Comparison of ENCODE assay signal across 11 mouse cellular contexts in the genomic region with DNA sequence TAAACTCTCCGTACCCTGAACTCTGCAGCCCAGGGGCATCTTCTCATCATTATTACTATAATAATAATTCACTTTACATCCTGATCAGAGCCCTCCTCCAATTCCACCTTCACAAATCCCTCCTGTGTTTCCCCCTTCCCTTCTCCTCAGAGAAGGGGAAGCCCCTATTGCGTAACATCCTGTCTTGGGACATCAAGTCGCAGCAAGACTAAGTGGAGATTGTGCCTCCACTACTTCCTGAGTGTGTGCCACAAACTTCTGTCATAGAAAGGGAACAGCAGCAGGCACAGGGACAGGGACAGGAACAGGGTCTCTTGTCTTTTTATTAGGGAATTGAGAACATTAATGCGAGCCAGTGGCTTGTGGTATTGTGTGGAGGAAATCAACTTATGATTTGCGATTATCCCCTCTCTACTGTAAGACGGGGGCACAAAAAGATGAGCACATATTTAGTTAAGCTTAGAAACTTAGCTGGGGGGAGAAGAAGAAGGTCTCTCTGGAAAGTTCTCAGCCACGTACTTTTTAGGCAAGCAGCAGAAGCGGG. TPM values are rescaled to one million over a fixed set of nuclear protein-coding genes. Genes with fewer than 3 reads are reported as not detected.
A peak's percentile ranks its signal among the peaks of the same experiment; 100 is the strongest.
DNase-seq lines count a peak whose midpoint lies in the region; ATAC-seq and TF ChIP-seq lines count a peak whose summit lies in the region.
"Had no signal": no experiment of that assay in that cellular context is flagged by ENCODE, and none has a peak within 500 bp of the region (broad histone marks: within the 10 kb centered on the region; RNA-seq: fewer than 3 reads in every experiment).

No protein-coding gene starts in this region.

- no peaks in the 10 kb centered on the region for H3K36me3 ChIP-seq in heart, embryonic 11.5 days (ENCODE audit: control insufficient read depth, insufficient read depth, low read length)
- H3K36me3 ChIP-seq in C2C12 (ENCODE audit: control insufficient read depth, insufficient read depth): no peaks in the 10 kb centered on the region

- no peak overlapping the region for H3K9ac ChIP-seq in heart, embryonic 11.5 days (ENCODE audit: low read depth, low read length)

- H3ac ChIP-seq in C2C12 (ENCODE audit: control insufficient read depth, insufficient read length, low read depth): no peak overlapping the region

- ATAC-seq in heart, embryonic 11.5 days (replicated peaks; ENCODE audit: insufficient number of reproducible peaks, low FRiP score, low TSS enrichment): no peak
- peak; percentile 94 for ATAC-seq in common myeloid progenitor, adult 5-6 weeks (replicated peaks; ENCODE audit: low read depth, poor library complexity, severe bottlenecking)

- WGBS in heart, embryonic 11.5 days (ENCODE audit: insufficient replicate concordance): 76% methylated on average over 8 of the region's 8 CpGs

- no peaks in the 10 kb centered on the region for H3K79me2 ChIP-seq in C2C12 (ENCODE audit: control insufficient read depth, insufficient read depth)

- H3K9me3 ChIP-seq in heart, embryonic 11.5 days (replicated peaks; ENCODE audit: control insufficient read depth, low read length): no peaks in the 10 kb centered on the region
- H3K9me3 ChIP-seq: G1E had no signal

- H3K27ac ChIP-seq in heart, embryonic 11.5 days (ENCODE audit: low read depth, low read length): no peak overlapping the region

- no peaks in the 10 kb centered on the region for H3K4me1 ChIP-seq in heart, embryonic 11.5 days (ENCODE audit: control insufficient read depth, insufficient read depth, low read length)

- no peak overlapping the region for H3K4me2 ChIP-seq in heart, embryonic 11.5 days

- peak; percentile 52 for DNase-seq in heart, adult 8-10 months (ENCODE audit: low spot score)
- DNase-seq in lung, postnatal 36 days: peak; percentile 69
- no peak for DNase-seq in frontal cortex, postnatal 10 days (ENCODE audit: low spot score in 2 of 2)
- DNase-seq in urinary bladder, postnatal 4 days (ENCODE audit: low spot score in 2 of 2): no peak
- no peak for DNase-seq in Muller cell, postnatal 12 days (ENCODE audit: inconsistent ontology term)
- DNase-seq: kidney, adult 11 months; thymus, postnatal 36 days had no signal

- H3K27me3 ChIP-seq in heart, embryonic 11.5 days (ENCODE audit: control insufficient read depth, insufficient read depth, low read length): no peaks in the 10 kb centered on the region
- H3K27me3 ChIP-seq in C2C12 (ENCODE audit: control insufficient read depth, insufficient read depth, insufficient read length): no peaks in the 10 kb centered on the region

- TF ChIP-seq CTCF in C2C12 (IDR thresholded peaks at IDR 0.05; ENCODE audit: control insufficient read depth, insufficient read depth, insufficient read length): no peak

- no peaks in the 10 kb centered on the region for H3K79me3 ChIP-seq in C2C12 (ENCODE audit: low read depth)

- H3K4me3 ChIP-seq in heart, embryonic 11.5 days (ENCODE audit: low read depth, low read length): no peak overlapping the region
- H3K4me3 ChIP-seq in C2C12 (ENCODE audit: insufficient read depth, poor library complexity, severe bottlenecking): no peak overlapping the region

TF ChIP-seq in C2C12, 6 proteins besides CTCF, POLR2A, EP300 and RAD21:
- TF ChIP-seq MYOD1 (IDR thresholded peaks at IDR 0.05; ENCODE audit: control insufficient read depth, insufficient read length, low read depth): no peak
- TF ChIP-seq CEBPB (IDR thresholded peaks at IDR 0.05; ENCODE audit: low read depth): peak; percentile 81

RNA-seq across cellular contexts. Expression of a gene that starts 32.0 kb away (rescaled TPM):
- 10 to 100 TPM; 13.8 to 30.6 (median 20.8) TPM for total RNA-seq in heart, adult 8-10 months (2022)
- 9.8 and 12.5 TPM in 2 replicates for polyA plus RNA-seq in heart, embryonic 11.5 days (2014; fragmentation: Nextera tagmentation; extraction: Ambion mirVana)
- polyA plus RNA-seq in C2C12 (2012; fragmentation: generic; extraction: Trizol): 16.8 TPM
- total RNA-seq in common myeloid progenitor, adult 5-6 weeks (2017): 36.0 and 41.3 TPM in 2 replicates

Comparison
In these comparisons a context has a peak if more than half of its experiments do, and no peak if none do; other contexts are left out.
1. DNase-seq: peak in heart, adult 8-10 months (single experiment) and lung, postnatal 36 days (single experiment); none in frontal cortex, postnatal 10 days (0 of 2), urinary bladder, postnatal 4 days (0 of 2) and Muller cell, postnatal 12 days (single experiment).